Mouse (Mus musculus): ENCODE data around the gene Nfatc2. TPM values are rescaled to one million over a fixed set of nuclear protein-coding genes. Genes with fewer than 3 reads are reported as not detected.

Nfatc2 gene
- polyA plus RNA-seq, 1 experiment from 2014 or later = 0.54 TPM

- WGBS = 69% methylated on average over 8 of the region's 8 CpGs
- no peaks in the 10 kb centered on the region for H3K36me3 ChIP-seq
- peaks cover 33% of the 10 kb centered on the region for H3K27me3 ChIP-seq (ENCODE audit: low read depth, poor library complexity, severe bottlenecking)
- no peaks in the 10 kb centered on the region for H3K9me3 ChIP-seq (replicated peaks)
- H3K27ac ChIP-seq (replicated peaks) = no peak overlapping the region
- DNase-seq (ENCODE audit: low spot score) = no peak
- H3K4me1 ChIP-seq = peaks cover 48% of the 10 kb centered on the region
- no peak overlapping the region for H3K4me3 ChIP-seq
These were observed 17.0 kb downstream of the Nfatc2 start for GRCm38 (mm10) chr2:168584408-168584807.

GRCm38 (mm10) chr2:168583084-168583483, 18.4 kb downstream of the Nfatc2 start:
- Histone ChIP-seq H3K27ac (replicated peaks) (no peak overlapping the region), H3K27me3 (ENCODE audit: low read depth, poor library complexity, severe bottlenecking) (peaks cover 23% of the 10 kb centered on the region), H3K9me3 (replicated peaks) (no peaks in the 10 kb centered on the region), H3K36me3 (no peaks in the 10 kb centered on the region), H3K4me3 (no peak overlapping the region), H3K4me1 (peaks cover 46% of the 10 kb centered on the region)
- 86% methylated on average over 5 of the region's 5 CpGs for WGBS
- DNase-seq (ENCODE audit: low spot score) = no peak

GRCm38 (mm10) chr2:168581207-168581854, 20.1 kb downstream of the Nfatc2 start:
- Histone ChIP-seq H3K27ac (replicated peaks) (no peak overlapping the region), H3K9me3 (replicated peaks) (no peaks in the 10 kb centered on the region), H3K27me3 (ENCODE audit: low read depth, poor library complexity, severe bottlenecking) (peaks cover 14% of the 10 kb centered on the region; the same call in 1 of the 2 replicates), H3K4me1 (peaks cover 51% of the 10 kb centered on the region), H3K36me3 (no peaks in the 10 kb centered on the region), H3K4me3 (no peak overlapping the region)
- WGBS = 19% methylated on average over 6 of the region's 6 CpGs
- DNase-seq (ENCODE audit: low spot score) = no peak

DNA sequence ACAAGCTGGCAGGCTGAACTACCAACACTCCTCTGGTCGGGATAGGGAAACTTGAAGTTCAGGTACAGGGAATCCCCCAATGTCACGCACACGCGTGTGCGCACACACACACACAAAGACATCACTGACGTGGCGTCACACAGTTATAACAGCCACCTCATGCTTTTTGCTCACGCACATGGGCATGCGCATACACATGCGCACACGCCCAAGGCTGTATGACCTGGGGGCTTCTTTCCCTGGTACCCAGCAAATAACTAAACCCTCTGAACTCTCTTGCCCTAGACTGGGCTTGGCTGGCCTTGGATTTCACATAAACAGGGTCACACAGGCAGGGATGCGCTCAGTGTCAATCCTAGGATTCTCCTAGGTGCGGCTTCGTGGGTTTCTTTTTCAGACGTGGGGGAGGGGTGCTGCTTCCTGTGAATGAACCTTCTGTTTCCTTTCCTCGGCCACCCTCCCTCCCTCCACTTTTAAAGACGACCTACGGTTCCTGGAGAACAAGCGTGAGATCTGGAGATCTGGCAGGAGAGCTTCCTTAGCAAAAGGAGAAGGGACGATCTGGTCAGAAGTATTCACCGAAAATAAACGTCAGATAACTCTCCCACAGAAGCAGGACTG, 21.1 kb downstream of the Nfatc2 start:
- Histone ChIP-seq H3K36me3 (no peaks in the 10 kb centered on the region), H3K4me1 (peaks cover 51% of the 10 kb centered on the region), H3K27me3 (ENCODE audit: low read depth, poor library complexity, severe bottlenecking) (peaks cover 14% of the 10 kb centered on the region; the same call in 1 of the 2 replicates), H3K9me3 (replicated peaks) (no peaks in the 10 kb centered on the region), H3K4me3 (no peak overlapping the region), H3K27ac (replicated peaks) (peak overlapping the region; percentile 13; the same call in 1 of the 2 replicates)
- DNase-seq (ENCODE audit: low spot score) = no peak
- WGBS = 59% methylated on average over 22 of the region's 22 CpGs

- Histone ChIP-seq H3K9me3 (replicated peaks) (no peaks in the 10 kb centered on the region), H3K27me3 (ENCODE audit: low read depth, poor library complexity, severe bottlenecking) (peaks cover 14% of the 10 kb centered on the region; the same call in 1 of the 2 replicates), H3K27ac (replicated peaks) (0 out of 2 replicates have a peak overlapping the region, but pooled peaks have one; percentile 2), H3K36me3 (no peaks in the 10 kb centered on the region), H3K4me3 (no peak overlapping the region), H3K4me1 (peaks cover 49% of the 10 kb centered on the region)
- DNase-seq (ENCODE audit: low spot score) = no peak
- WGBS = 81% methylated on average over 15 of the region's 15 CpGs
These were observed 21.8 kb downstream of the Nfatc2 start for GRCm38 (mm10) chr2:168579601-168580130.

- no peak overlapping the region for H3K4me3 ChIP-seq
- 91% methylated on average over 3 of the region's 3 CpGs for WGBS
- H3K4me1 ChIP-seq = peaks cover 43% of the 10 kb centered on the region
- no peak overlapping the region for H3K27ac ChIP-seq (replicated peaks)
- no peaks in the 10 kb centered on the region for H3K36me3 ChIP-seq
- peaks cover 14% of the 10 kb centered on the region; the same call in 1 of the 2 replicates for H3K27me3 ChIP-seq (ENCODE audit: low read depth, poor library complexity, severe bottlenecking)
- no peak for DNase-seq (ENCODE audit: low spot score)
- H3K9me3 ChIP-seq (replicated peaks) = no peaks in the 10 kb centered on the region
These were observed 22.3 kb downstream of the Nfatc2 start for GRCm38 (mm10) chr2:168579109-168579508.

- Histone ChIP-seq H3K36me3 (no peaks in the 10 kb centered on the region), H3K4me1 (peaks cover 39% of the 10 kb centered on the region), H3K4me3 (no peak overlapping the region), H3K27ac (replicated peaks) (no peak overlapping the region; the same call in 1 of the 2 replicates), H3K27me3 (ENCODE audit: low read depth, poor library complexity, severe bottlenecking) (peaks cover 14% of the 10 kb centered on the region; the same call in 1 of the 2 replicates), H3K9me3 (replicated peaks) (no peaks in the 10 kb centered on the region)
- 53% methylated on average over 9 of the region's 9 CpGs for WGBS
- no peak for DNase-seq (ENCODE audit: low spot score)
These were observed 23.3 kb downstream of the Nfatc2 start for GRCm38 (mm10) chr2:168578132-168578531.

DNA sequence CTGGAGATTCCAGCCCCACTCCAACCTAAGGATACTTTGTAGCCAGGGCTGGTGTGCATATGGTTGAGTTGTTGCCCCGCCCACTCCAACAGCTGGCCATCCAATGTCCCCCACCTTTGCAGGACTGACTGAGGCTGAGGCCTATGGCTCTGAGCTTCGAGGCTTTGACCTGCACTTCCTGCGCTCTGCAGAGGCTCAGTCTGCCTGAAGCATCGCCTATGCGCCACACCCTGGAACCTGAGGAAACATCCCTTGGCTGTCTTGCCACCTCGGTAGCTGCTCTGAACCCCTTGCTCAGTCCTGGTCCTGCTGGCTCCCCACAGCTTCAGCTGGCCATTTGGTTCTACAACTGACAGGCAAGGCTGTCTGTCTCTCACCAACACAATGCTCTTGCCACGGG, 24.1 kb downstream of the Nfatc2 start:
- Histone ChIP-seq H3K27ac (replicated peaks) (0 out of 2 replicates have a peak overlapping the region, but pooled peaks have one; percentile 7), H3K4me3 (no peak overlapping the region), H3K36me3 (no peaks in the 10 kb centered on the region), H3K9me3 (replicated peaks) (no peaks in the 10 kb centered on the region), H3K4me1 (peaks cover 39% of the 10 kb centered on the region), H3K27me3 (ENCODE audit: low read depth, poor library complexity, severe bottlenecking) (peaks cover 14% of the 10 kb centered on the region; the same call in 1 of the 2 replicates)
- no peak for DNase-seq (ENCODE audit: low spot score)
- 71% methylated on average over 7 of the region's 7 CpGs for WGBS

DNA sequence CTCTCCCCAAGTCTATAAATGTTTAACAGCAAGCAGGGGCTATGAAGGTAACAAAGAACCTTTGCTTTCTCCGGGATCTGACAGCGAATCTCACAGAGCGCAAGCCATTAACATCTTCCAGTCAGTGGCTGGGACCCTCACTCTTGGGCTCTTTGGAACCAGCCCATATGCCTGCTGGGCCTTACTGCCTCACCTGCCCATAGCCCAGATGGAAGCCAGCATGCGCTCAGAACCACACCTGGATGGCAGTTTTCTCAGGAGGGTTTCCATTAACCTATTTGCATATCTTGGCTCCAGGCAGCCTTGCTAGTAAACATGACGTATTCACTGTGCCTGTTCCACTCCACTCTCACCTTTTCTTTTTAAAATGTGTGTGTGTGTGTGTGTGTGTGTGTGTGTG, 25.6 kb downstream of the Nfatc2 start:
- WGBS = 82% methylated on average over 5 of the region's 5 CpGs
- peaks cover 14% of the 10 kb centered on the region; the same call in 1 of the 2 replicates for H3K27me3 ChIP-seq (ENCODE audit: low read depth, poor library complexity, severe bottlenecking)
- peaks cover 6% of the 10 kb centered on the region; the same call in 1 of the 2 replicates for H3K9me3 ChIP-seq (replicated peaks)
- H3K4me1 ChIP-seq = peaks cover 30% of the 10 kb centered on the region
- DNase-seq (ENCODE audit: low spot score) = no peak
- H3K27ac ChIP-seq (replicated peaks) = no peak overlapping the region
- no peak overlapping the region for H3K4me3 ChIP-seq
- H3K36me3 ChIP-seq = no peaks in the 10 kb centered on the region

DNA sequence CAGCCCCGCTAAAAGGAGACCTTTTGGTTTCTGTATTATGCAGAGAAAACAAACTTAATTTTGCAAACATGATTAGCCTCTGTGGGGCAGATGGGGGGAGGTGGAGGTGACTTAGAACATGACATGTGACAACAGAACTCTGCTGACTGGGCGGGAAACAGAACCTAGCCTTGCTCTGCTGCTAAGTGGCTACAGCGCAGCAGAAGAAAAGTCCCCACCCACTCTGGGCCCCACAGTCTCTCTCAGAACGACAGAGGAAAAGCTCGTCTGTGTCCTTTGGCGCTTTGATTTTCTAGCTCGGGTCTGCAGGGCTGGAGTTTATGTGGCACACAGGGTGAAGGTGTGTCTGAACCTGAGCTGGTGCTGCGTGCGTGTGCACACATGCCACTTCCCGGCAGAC, 26.5 kb downstream of the Nfatc2 start:
- 80% methylated on average over 10 of the region's 10 CpGs for WGBS

GRCm38 (mm10) chr2:168573866-168574265, 27.6 kb downstream of the Nfatc2 start:
- Histone ChIP-seq H3K9me3 (replicated peaks) (peaks cover 10% of the 10 kb centered on the region; the same call in 1 of the 2 replicates), H3K27me3 (ENCODE audit: low read depth, poor library complexity, severe bottlenecking) (no peaks in the 10 kb centered on the region), H3K4me1 (peaks cover 18% of the 10 kb centered on the region), H3K4me3 (no peak overlapping the region), H3K36me3 (no peaks in the 10 kb centered on the region), H3K27ac (replicated peaks) (no peak overlapping the region)
- no peak for DNase-seq (ENCODE audit: low spot score)
- whole genome bisulfite sequencing = 81% methylated on average over 3 of the region's 3 CpGs

More for the DNA sequence above, 26.5 kb downstream of the Nfatc2 start:
- Histone ChIP-seq H3K4me3 (no peak overlapping the region), H3K27me3 (ENCODE audit: low read depth, poor library complexity, severe bottlenecking) (peaks cover 8% of the 10 kb centered on the region; the same call in 1 of the 2 replicates), H3K9me3 (replicated peaks) (peaks cover 10% of the 10 kb centered on the region; the same call in 1 of the 2 replicates), H3K36me3 (no peaks in the 10 kb centered on the region), H3K27ac (replicated peaks) (no peak overlapping the region), H3K4me1 (peaks cover 21% of the 10 kb centered on the region)
- DNase-seq (ENCODE audit: low spot score) = no peak

DNA sequence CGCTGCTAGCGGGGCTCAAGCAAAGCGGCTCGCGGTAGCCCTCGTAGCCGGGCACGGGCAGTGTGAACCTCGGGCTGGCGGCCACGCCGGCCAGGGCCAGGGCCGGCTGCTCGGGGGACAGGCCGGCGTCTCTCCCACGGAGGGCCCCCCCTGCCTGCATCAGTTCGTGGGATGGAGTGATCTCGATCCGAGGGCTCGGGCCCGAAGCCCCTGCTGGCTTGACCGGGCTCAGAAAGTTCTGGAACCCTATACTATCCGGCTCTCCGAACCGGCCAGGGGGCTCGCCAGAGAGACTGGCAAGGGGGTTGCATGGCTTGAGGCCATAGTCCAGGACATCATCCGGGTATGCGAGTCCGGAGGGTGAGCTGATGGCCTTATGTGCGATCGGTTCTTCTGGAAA, 30.2 kb downstream of the Nfatc2 start:
- DNase-seq (ENCODE audit: low spot score) = no peak
- no peak overlapping the region for H3K27ac ChIP-seq (replicated peaks)
- H3K4me3 ChIP-seq = no peak overlapping the region
- no peaks in the 10 kb centered on the region for H3K27me3 ChIP-seq (ENCODE audit: low read depth, poor library complexity, severe bottlenecking)
- no peaks in the 10 kb centered on the region for H3K36me3 ChIP-seq
- no peaks in the 10 kb centered on the region for H3K4me1 ChIP-seq
- 95% methylated on average over 32 of the region's 32 CpGs for WGBS
- peaks cover 10% of the 10 kb centered on the region; the same call in 1 of the 2 replicates for H3K9me3 ChIP-seq (replicated peaks)

Data from midbrain, embryonic 10.5 days (tissue).